Mouse (Mus musculus) kidney, postnatal 0 days (tissue): ENCODE data around the gene B4galt5. TPM values are rescaled to one million over a fixed set of nuclear protein-coding genes. Genes with fewer than 3 reads are reported as not detected.

Experiments
- ATAC-seq: fragments of 200-750 bp; cut with Nextera tagmentation; replicated peaks from 2 replicates; pipeline ENCODE4 v1.8.0; 2017; ENCODE audit warnings: low read depth, moderate number of reproducible peaks, moderate TSS enrichment, moderate library complexity; ENCODE audit not compliant: low FRiP score
- DNase-seq: peaks from one replicate; pipeline ENCODE4 v3.0.0-alpha.2; 2016; ENCODE audit warnings: low spot score
- H3K27ac ChIP-seq: fragments of 300-500 bp; sonication (generic); 2 replicates; pipeline ENCODE4 v1.5.1; 2014; ENCODE audit warnings: mild to moderate bottlenecking
- H3K27me3 ChIP-seq: fragments of 300-500 bp; sonication (generic); 2 replicates; pipeline ENCODE4 v1.6.1; 2014; ENCODE audit warnings: low read length, mixed read lengths; ENCODE audit not compliant: insufficient read depth
- H3K36me3 ChIP-seq: fragments of 300-500 bp; sonication (generic); 2 replicates; pipeline ENCODE4 v1.6.1; 2014; ENCODE audit warnings: low read length, mixed read lengths; ENCODE audit not compliant: insufficient read depth
- H3K4me1 ChIP-seq: fragments of 300-500 bp; sonication (generic); replicated peaks from 2 replicates; pipeline ENCODE4 v1.6.1; 2014; ENCODE audit warnings: antibody characterized with exemption, low read length, mixed read lengths; ENCODE audit not compliant: insufficient read depth
- H3K4me2 ChIP-seq: fragments of 300-500 bp; sonication (generic); 2 replicates; pipeline ENCODE4 v1.6.1; 2014; ENCODE audit warnings: mild to moderate bottlenecking, low read length, moderate library complexity, mixed read lengths
- H3K4me3 ChIP-seq: fragments of 300-500 bp; sonication (generic); replicated peaks from 2 replicates; pipeline ENCODE4 v1.5.1; 2014; ENCODE audit warnings: low read depth, low read length
- H3K9ac ChIP-seq: fragments of 300-500 bp; sonication (generic); 2 replicates; pipeline ENCODE4 v1.6.1; 2014; ENCODE audit warnings: low read depth, low read length
- H3K9me3 ChIP-seq: fragments of 300-500 bp; sonication (generic); replicated peaks from 2 replicates; pipeline ENCODE4 v1.6.1; 2016; ENCODE audit warnings: low read length, inconsistent platforms, mixed read lengths
- CTCF ChIP-seq: IDR thresholded peaks from 2 replicates; pipeline ENCODE4 v1.5.1; 2016; ENCODE audit warnings: antibody characterized with exemption, low read depth, mild to moderate bottlenecking, moderate library complexity
- WGBS: fragments of 180-500 bp; shearing (Covaris S2); extraction: QIAGEN DNeasy Blood & Tissue Kit; methylation state at CpG from one replicate; pipeline ENCODE4 v1.1.7; 2014; 5-methylcytosine and 5-hydroxymethylcytosine counted together
- polyA plus RNA-seq: library from polyadenylated mRNA; unstranded; fragments of >200 nt; fragmentation: Nextera tagmentation; extraction: Ambion mirVana; gene quantifications from 2 replicates; pipeline ENCODE4 v1.2.1, GENCODE M21; 2015

Gene B4galt5
- polyA plus RNA-seq, 1 experiment from 2014 or later: 22.6 TPM

DNA sequence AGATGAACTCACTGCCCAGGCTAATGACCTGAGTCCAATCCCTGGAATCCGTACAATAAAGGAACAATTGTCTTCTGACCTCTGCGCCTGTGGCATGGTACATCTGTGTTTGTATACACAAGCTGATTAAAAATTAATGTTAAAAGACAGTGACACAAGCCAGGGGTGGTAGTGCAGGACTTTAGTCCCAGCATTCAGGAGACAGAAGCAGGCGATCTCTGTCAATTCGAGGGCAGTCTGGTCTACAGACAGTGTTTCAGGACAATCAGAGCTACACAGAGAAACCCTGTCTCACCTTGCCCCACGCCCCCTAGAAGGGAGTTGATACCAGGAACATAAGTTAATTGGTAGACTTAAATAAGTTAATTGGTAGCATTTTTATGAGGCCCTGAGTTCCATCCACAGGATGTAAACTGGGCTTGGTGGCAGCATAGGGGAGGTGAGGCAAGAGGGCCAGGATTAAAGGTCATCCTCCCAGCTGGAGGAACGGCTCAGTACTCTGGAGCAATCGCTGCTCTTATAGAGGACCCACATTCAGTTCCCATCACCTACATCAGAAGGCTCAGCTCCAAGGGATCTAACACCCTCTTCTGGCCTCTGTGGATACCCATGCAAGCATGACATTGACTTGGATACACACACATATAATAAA lies 16.5 kb downstream of the B4galt5 start:
- Histone ChIP-seq H3K27ac (0 out of 2 replicates have a peak overlapping the region, but pooled peaks have one; percentile 8), H3K4me3 (no peak overlapping the region), H3K9me3 (no peaks in the 10 kb centered on the region), H3K36me3 (no peaks in the 10 kb centered on the region), H3K27me3 (no peaks in the 10 kb centered on the region), H3K4me2 (no peak overlapping the region), H3K9ac (no peak overlapping the region), H3K4me1 (peaks cover 13% of the 10 kb centered on the region; the same call in 1 of the 2 replicates)
- DNase-seq (no peak), ATAC-seq (peak; percentile 42; the same call in 1 of the 2 replicates)
- no peak for TF ChIP-seq CTCF
- 57% methylated on average over 7 of the region's 7 CpGs for WGBS

DNA sequence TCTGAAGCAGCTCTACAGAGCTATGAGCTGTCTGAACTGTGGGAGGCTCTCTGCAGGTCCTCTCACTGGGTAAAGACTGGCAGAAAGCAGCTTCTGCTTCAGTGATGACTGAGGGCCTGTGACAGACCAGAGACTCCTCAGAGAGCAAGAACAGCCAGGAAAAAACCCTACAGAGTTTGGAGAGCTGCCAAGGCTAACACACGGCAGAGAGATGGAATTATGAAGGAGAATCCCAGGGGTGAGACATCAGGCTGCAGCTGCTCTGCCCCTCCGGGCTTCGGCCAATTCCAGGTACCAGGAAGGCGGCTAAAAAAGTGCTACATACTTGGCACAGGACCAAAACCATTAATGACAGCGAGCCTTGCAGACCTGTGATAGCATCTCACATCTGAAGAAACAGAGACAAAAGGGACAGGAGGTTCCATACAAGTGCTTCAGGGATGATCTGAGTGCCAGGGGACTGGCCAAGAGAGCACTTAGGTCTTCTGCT lies 17.5 kb downstream of the B4galt5 start:
- no peak overlapping the region for H3K4me3 ChIP-seq
- no peaks in the 10 kb centered on the region for H3K27me3 ChIP-seq
- ATAC-seq (no peak; the same call in 1 of the 2 replicates), DNase-seq (peak; percentile 32)
- H3K4me1 ChIP-seq: peaks cover 7% of the 10 kb centered on the region; the same call in 1 of the 2 replicates
- no peaks in the 10 kb centered on the region for H3K9me3 ChIP-seq
- no peaks in the 10 kb centered on the region for H3K36me3 ChIP-seq
- peak overlapping the region; percentile 42; the same call in 1 of the 2 replicates for H3K27ac ChIP-seq
- H3K9ac ChIP-seq: no peak overlapping the region
- no peak overlapping the region for H3K4me2 ChIP-seq
- WGBS: 21% methylated on average over 5 of the region's 5 CpGs
- no peak for TF ChIP-seq CTCF

- H3K9me3 ChIP-seq: no peaks in the 10 kb centered on the region
- 78% methylated on average over 5 of the region's 5 CpGs for WGBS
- no peak for ATAC-seq
- TF ChIP-seq CTCF: no peak
- H3K4me2 ChIP-seq: no peak overlapping the region
- H3K4me1 ChIP-seq: peaks cover 7% of the 10 kb centered on the region; the same call in 1 of the 2 replicates
- no peaks in the 10 kb centered on the region for H3K27me3 ChIP-seq
- DNase-seq: no peak
- no peaks in the 10 kb centered on the region for H3K36me3 ChIP-seq
- no peak overlapping the region for H3K4me3 ChIP-seq
- no peak overlapping the region for H3K27ac ChIP-seq
- no peak overlapping the region for H3K9ac ChIP-seq
Measured at GRCm38 (mm10) chr2:167330581-167330980, 18.4 kb downstream of the B4galt5 start.

DNA sequence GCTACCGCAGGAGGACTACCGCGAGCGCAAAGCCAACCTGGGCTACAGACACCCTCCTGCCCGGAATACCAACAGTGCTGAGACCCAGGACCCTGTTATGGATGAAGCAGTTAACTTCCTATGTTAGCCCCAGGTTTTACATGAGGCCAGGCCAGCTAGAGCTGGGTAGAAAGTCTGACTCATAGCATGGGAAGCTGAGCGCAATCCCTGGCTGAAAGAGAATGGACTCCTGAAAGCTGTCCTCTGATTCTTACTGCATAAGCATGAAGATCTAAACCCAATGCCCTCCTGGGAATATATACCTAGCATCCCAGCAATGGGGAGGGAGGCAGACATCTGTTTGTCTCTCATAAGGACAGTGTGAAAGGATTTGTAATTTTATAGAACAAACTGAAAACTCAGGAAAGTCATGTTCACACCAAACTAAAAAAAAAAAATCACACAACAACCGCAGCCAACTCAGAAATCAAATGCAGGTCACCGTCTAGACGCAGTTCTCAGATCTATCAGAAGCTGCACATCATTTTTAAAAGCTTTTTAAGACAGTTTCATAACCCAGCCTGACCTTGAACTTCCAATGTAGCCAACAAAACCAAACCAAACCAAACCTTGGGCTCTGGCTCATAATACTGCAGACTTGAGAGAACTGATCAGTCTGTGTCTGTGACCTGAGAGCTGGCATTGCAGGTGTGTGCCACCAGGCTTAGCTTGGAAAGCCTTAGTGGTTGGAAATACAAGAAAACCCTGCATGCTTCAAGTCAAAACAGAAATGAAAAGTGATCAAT lies 19.3 kb downstream of the B4galt5 start:
- Histone ChIP-seq H3K4me2 (no peak overlapping the region), H3K4me1 (peaks cover 7% of the 10 kb centered on the region; the same call in 1 of the 2 replicates), H3K4me3 (no peak overlapping the region), H3K27me3 (no peaks in the 10 kb centered on the region), H3K36me3 (no peaks in the 10 kb centered on the region), H3K27ac (no peak overlapping the region), H3K9ac (no peak overlapping the region), H3K9me3 (no peaks in the 10 kb centered on the region)
- no peak for DNase-seq
- no peak for ATAC-seq
- 88% methylated on average over 9 of the region's 9 CpGs for WGBS
- no peak for TF ChIP-seq CTCF

DNA sequence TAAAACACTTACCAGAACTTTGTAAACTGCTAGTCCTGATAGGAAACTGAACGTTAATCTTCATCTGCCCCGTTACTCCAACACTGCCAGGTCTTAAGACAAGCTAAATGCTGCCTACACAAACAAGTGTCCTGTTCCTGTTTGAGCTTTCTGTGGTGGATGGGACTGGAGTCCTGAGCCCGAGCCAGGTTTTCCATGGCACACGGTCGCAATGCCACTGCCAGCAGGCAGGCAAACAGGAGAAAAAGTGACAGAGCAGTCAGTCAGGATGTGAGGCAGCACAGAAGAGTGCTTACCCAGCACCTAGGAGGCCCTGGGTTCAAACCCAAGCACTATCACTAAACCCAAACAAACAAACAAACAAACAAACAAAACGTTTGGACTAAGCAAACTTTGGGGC lies 20.6 kb downstream of the B4galt5 start:
- no peak overlapping the region for H3K9ac ChIP-seq
- WGBS: 76% methylated on average over 6 of the region's 6 CpGs
- H3K9me3 ChIP-seq: no peaks in the 10 kb centered on the region
- no peak for DNase-seq
- no peak for TF ChIP-seq CTCF
- H3K27ac ChIP-seq: no peak overlapping the region
- no peaks in the 10 kb centered on the region for H3K27me3 ChIP-seq
- no peaks in the 10 kb centered on the region for H3K36me3 ChIP-seq
- no peak overlapping the region for H3K4me3 ChIP-seq
- no peak for ATAC-seq
- no peak overlapping the region for H3K4me2 ChIP-seq
- H3K4me1 ChIP-seq: peaks cover 7% of the 10 kb centered on the region; the same call in 1 of the 2 replicates

DNA sequence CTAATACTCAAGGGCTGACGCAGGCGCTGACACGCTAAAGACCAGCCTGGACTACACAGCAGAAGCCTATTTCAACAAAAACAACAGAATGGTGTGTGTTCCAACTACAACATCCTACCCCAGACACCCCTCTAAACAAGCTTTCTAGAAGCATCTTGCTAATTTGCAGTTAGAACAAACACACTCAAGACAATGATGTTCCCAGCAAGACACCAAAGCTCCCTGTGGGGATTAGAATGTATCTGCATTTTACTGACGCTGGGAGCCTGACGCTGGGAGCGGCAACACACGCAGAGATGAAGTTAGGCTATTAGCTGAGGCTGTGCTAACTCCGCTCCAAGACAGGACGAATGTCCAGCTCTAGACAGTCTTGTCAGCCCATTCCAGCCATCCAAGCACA lies 22.4 kb downstream of the B4galt5 start:
- no peak for TF ChIP-seq CTCF
- Histone ChIP-seq H3K4me3 (no peak overlapping the region), H3K27ac (no peak overlapping the region), H3K36me3 (no peaks in the 10 kb centered on the region), H3K4me2 (no peak overlapping the region), H3K27me3 (no peaks in the 10 kb centered on the region), H3K9me3 (no peaks in the 10 kb centered on the region), H3K4me1 (peaks cover 4% of the 10 kb centered on the region; the same call in 1 of the 2 replicates), H3K9ac (no peak overlapping the region)
- DNase-seq (no peak), ATAC-seq (no peak)
- 72% methylated on average over 9 of the region's 9 CpGs for whole genome bisulfite sequencing
